Mouse (Mus musculus) CD4-positive, CD25-positive, alpha-beta regulatory T cell, adult 4 months (primary cell): ENCODE data around the gene Gm49395. TPM values are rescaled to one million over a fixed set of nuclear protein-coding genes. Genes with fewer than 3 reads are reported as not detected.

Experiments
- ATAC-seq: one replicate; pipeline ENCODE4 v1.8.0; 2017
- polyA plus RNA-seq, 2 experiments: library from polyadenylated mRNA; unstranded; fragments of 100-300 nt; shearing (Covaris generic); gene quantifications; one replicate each; pipeline ENCODE4 v1.2.1; 2017

Gene Gm49395
- polyA plus RNA-seq, 2 experiments from 2014 or later, result 1.6 TPM; not detected in 1

- ATAC-seq, result no peak
Observed at GRCm38 (mm10) chr13:115050660-115051559, 50.8 kb downstream of the Gm49395 start.

GRCm38 (mm10) chr13:115042652-115043051 is 59.1 kb downstream of the Gm49395 start:
- ATAC-seq, result no peak

- ATAC-seq, result no peak
Observed at GRCm38 (mm10) chr13:115037304-115037703, 64.4 kb downstream of the Gm49395 start.

DNA sequence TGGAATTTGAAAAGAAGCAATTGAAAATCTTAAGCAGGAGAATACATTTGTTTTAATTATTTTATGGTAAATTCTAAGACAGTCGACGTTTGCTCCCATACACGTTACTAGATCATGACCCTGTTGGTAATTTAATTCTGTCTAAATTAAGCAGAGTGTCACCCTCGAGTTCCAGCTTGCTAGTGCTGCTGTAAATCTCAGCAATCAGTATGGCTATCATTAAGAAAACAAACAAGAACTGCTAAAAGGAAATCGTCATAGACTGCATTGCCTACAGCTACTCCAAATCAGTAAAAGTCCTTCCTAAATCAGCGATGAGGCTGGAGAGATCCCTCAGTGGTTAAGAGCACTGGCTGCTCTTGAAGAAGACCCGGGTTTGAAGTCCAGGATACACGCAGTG is 66.3 kb downstream of the Gm49395 start:
- no peak for ATAC-seq

DNA sequence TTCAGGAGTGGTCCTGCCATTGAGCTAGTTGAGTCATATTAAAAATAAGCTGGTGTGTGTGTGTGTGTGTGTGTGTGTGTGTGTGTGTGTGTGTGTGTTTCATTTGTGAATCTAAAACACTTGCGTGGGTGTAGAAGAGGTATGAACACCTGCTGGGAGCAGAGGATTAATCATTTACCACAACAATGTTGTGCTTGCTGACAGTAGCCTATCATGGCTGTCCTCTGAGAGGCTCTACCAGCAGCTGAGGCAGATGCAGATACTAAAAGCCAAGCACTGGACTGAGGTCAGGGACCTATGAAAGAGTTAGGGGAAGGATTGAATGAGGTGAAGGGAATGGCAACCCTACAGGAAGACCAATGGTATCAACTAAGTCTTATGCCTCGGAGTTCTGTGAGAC is 68.6 kb downstream of the Gm49395 start:
- ATAC-seq, result no peak

DNA sequence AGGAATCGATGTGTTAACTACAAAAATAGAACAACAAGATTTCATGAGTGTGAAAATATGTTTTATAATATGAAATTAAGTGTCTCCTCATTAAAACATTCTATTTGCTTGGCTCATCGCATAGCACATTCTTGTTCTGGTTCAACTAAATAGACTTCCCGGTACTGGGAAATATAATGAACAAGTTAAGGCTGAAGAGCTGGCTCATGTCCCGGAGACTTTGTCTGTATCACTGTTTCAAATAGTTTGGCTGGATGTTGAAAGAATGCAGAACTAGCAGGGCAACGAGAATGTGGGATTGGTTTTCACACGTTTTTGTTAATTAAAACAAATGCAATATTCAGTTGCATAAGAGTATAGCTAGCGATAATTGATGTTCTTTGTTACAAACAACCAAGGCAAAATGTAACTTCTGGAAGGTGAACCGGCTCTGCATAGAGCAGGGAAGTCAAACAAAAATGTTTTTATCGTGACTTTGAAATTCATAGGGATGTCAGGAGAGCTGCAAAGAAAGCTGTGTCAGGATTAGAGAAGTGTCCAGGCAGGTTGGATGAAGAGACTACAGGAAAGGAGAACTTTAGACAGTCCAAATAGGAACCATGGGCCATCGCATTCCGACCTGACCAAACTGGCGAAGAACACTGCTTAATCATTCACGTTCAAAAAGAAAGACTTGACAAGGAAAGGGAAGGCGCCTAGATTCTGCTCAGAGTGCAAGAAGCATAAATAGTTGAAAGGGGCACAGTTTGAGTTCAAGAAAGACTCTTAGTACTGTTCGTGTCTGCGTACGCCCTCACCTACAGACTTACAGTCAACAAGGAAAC is 70.3 kb downstream of the Gm49395 start:
- ATAC-seq, result no peak

DNA sequence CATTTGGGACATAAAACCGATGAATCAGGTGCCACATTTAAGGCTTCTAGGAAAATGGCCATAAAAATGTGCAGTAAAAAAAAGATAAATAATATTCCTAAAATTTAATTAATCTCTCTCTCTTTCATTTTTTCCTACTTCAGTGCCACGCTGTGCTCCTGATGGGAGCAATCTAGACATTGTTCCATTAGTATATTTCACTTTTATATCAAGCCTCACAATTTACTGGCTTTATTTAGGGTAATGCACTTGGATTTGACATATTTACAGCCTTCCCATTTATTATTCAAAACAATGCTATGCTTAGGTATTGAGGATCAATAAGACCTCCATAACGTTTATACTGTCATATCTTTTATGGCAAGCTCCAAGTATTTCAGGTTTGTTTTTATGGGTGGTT is 76.3 kb downstream of the Gm49395 start:
- no peak for ATAC-seq

- no peak for ATAC-seq
Observed at GRCm38 (mm10) chr13:115022117-115022787, 79.5 kb downstream of the Gm49395 start.

GRCm38 (mm10) chr13:115021411-115021810 is 80.3 kb downstream of the Gm49395 start:
- ATAC-seq, result no peak

DNA sequence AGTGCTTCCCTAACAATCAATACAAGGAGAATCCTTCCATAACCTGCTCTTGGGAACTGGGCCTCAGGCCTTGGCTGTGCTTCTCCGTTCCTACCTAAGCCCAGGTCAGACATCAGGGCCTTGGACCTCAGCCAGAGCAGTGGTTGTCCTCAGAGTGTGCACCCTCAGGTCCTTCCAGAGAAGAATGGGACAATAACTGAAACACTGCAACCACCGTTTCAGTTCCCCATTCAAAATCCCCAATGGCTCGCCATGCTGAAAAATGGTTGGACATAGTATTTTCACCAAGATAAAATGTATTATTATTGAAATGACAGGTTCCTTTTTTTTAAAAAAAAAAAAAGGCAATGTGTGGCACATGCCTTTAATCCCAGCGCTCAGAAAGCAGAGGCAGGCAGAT is 81.0 kb downstream of the Gm49395 start:
- no peak for ATAC-seq

DNA sequence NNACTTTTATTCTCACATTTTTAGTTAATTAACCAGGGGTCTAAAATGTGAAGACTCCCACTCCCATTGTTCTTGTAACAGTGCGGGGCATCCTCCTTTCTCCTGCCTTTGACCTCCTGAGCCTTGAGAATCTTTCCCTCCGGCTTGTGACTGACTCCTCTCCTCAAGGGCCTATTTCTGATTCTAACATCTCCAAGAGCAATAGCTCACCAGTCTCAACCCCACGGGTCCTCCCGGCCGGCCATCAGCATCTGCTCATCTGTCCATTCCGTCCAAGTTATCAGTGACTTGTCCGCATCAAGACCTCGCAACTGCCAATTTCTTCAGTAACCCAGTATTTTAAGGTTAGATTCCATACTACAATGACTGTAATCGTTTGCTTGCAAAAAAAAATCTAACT is 84.2 kb downstream of the Gm49395 start:
- ATAC-seq, result no peak

GRCm38 (mm10) chr13:115011547-115011946 is 90.2 kb downstream of the Gm49395 start:
- no peak for ATAC-seq

DNA sequence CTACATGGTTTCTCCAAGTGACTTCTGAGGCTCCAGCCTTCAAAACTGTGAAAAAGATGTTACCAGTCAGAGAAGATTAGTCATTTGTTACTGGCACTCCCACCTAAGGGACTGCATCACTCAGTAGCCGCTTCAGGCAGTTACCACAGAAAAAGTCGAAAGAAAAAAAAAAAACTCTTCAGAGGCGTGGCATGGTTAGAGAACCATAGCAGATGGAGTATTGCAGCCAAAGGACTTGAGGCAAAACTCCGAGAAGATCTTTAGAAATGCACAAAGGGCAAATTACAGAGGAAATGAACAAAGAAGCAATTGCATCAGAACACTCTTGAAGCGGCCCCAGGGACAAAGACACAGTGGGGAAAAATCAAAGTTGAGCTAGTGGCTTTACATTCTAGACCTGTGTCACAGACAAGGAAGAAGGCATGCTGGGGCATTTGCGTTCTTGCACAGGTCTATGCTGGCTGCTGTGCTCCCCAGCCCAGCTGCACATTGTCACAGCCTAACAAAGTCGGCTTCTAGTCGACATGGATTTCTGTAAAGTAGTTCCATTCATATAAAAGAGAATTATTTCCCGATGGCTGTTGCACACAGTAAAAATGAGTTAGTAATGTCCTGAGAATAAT is 95.4 kb downstream of the Gm49395 start:
- ATAC-seq, result no peak

GRCm38 (mm10) chr13:115005342-115005741 is 96.4 kb downstream of the Gm49395 start:
- ATAC-seq, result no peak

- ATAC-seq, result no peak
Observed at GRCm38 (mm10) chr13:115003444-115004053, 98.2 kb downstream of the Gm49395 start.

DNA sequence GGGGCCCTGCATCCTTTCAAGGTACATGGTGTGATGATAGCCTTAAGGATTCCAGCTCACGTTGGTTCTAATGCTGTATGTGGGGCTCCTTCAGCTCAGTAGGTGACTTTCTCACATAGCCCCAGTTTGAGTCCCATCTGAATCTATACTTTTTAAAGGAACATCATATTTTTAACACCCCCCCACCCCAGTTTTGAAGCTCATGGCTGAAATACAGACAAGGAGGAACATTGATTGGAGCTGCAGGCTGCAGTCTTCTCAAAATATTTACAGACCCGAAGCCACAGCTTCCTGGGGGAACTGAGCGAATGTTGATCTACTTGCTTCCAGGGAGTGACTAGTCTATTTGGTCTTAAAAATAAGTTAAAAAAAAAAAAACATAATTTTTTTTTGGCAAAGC is 98.9 kb downstream of the Gm49395 start:
- no peak for ATAC-seq

DNA sequence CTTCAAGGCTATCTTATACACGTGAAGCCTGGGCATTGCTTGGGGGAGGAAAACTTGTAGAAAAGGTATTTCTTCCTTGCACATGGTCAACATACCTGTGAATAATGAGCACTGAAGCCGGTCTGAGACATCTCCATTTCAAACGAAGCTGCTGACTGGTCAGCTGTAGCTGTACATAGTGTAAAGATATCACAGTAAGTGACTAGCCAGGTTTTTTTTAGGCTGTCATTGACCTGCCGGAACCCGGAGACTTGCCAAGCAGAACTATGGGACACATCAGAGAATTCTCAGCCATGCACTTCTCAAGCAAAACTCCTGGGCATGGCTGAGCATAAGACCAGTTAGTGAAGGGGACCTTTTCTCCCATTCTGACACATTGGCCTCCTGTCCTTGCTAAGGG is 99.6 kb downstream of the Gm49395 start:
- no peak for ATAC-seq

DNA sequence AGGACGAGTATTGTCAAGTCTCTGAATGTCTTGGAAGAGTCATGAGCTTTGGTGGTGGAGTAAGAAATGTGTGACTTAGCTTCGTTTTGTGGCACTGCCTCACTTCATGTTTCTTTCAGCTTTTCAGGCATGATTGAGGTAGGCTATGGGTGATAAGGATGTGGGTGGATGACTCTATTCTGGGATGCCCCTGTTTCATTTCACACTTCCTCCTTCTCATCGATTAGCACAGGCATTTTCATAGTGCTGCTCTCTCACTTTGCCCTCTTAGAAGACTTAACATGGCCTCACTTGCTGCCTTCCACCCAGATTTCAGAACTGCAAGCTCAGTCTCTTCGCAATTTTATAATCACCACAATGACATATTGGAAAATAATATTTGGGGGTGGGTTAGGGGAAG is 102.1 kb downstream of the Gm49395 start:
- no peak for ATAC-seq

DNA sequence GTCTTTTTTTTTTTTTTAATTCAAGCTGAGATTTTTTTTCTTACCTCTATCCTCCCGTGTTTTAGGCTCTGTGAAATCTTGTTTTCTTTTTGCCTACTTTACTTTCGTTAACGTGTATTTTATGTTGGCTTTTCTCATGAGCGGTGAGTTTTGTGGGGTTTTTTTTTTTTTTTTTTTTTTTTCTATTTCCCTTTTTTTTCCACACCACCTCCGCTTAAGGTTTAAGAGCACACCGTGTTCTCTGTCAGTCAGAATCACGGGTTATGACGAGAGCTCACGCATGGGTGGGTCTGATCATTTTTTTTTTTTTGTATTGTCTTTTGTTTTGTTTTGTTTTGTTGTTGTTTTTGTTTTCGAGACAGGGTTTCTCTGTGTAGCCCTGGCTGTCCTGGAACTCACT is 103.6 kb downstream of the Gm49395 start:
- no peak for ATAC-seq

GRCm38 (mm10) chr13:114992260-114993014 is 109.3 kb downstream of the Gm49395 start:
- ATAC-seq, result no peak

- ATAC-seq, result no peak
Observed at GRCm38 (mm10) chr13:114987668-114988067, 114.1 kb downstream of the Gm49395 start.
